ENCODE assay signal across 8 mouse cellular contexts in genomic region chr4:46664123-46665009, GRCm38 (mm10). TPM values are rescaled to one million over a fixed set of nuclear protein-coding genes. Genes with fewer than 3 reads are reported as not detected.
DNase-seq lines count a peak whose midpoint lies in the region; ATAC-seq and TF ChIP-seq lines count a peak whose summit lies in the region.

No protein-coding gene starts in this region.

- DNase-seq in MN1 (ENCODE audit: low spot score): peak; percentile 59
- DNase-seq in adrenal gland, postnatal 10 days: peak; percentile 83
- DNase-seq in forebrain, postnatal 0 days: no peak
- peak; percentile 69 for DNase-seq in stomach, postnatal 0 days (ENCODE audit: low spot score)
- no peak for DNase-seq in cerebellum, postnatal 36 days

- H3K27me3 ChIP-seq in forebrain, postnatal 0 days (ENCODE audit: insufficient read depth, low read length): no peaks in the 10 kb centered on the region
- 0 out of 2 replicates have a peak, but pooled peaks cover 4% of the 10 kb centered on the region for H3K27me3 ChIP-seq in limb, embryonic 15.5 days
- H3K27me3 ChIP-seq in midbrain, embryonic 12.5 days: peaks cover 6% of the 10 kb centered on the region
- no peaks in the 10 kb centered on the region for H3K27me3 ChIP-seq in stomach, postnatal 0 days (ENCODE audit: control insufficient read depth, insufficient read depth, low read length)

- no peaks in the 10 kb centered on the region for H3K9me3 ChIP-seq in forebrain, postnatal 0 days (ENCODE audit: low read length)
- no peaks in the 10 kb centered on the region for H3K9me3 ChIP-seq in limb, embryonic 15.5 days
- 0 out of 2 replicates have a peak, but pooled peaks cover 3% of the 10 kb centered on the region for H3K9me3 ChIP-seq in midbrain, embryonic 12.5 days
- no peaks in the 10 kb centered on the region for H3K9me3 ChIP-seq in stomach, postnatal 0 days (ENCODE audit: control insufficient read depth, low read length)

- H3K27ac ChIP-seq in forebrain, postnatal 0 days (ENCODE audit: low read depth, low read length): no peak overlapping the region
- peak overlapping the region; percentile 78 for H3K27ac ChIP-seq in limb, embryonic 15.5 days
- H3K27ac ChIP-seq in midbrain, embryonic 12.5 days (replicated peaks): peak overlapping the region; percentile 89
- H3K27ac ChIP-seq in stomach, postnatal 0 days (replicated peaks): peak overlapping the region; percentile 65; the same call in 1 of the 2 replicates

- no peaks in the 10 kb centered on the region for H3K4me1 ChIP-seq in forebrain, postnatal 0 days (ENCODE audit: insufficient read depth)
- peaks cover 16% of the 10 kb centered on the region for H3K4me1 ChIP-seq in limb, embryonic 15.5 days
- peaks cover 24% of the 10 kb centered on the region for H3K4me1 ChIP-seq in midbrain, embryonic 12.5 days
- no peaks in the 10 kb centered on the region for H3K4me1 ChIP-seq in stomach, postnatal 0 days (replicated peaks; ENCODE audit: control insufficient read depth, insufficient read depth)

- 10% methylated on average over 33 of the region's 34 CpGs for WGBS in forebrain, postnatal 0 days
- 3% methylated on average over 34 of the region's 34 CpGs for WGBS in limb, embryonic 15.5 days
- WGBS in midbrain, embryonic 12.5 days: 4% methylated on average over 34 of the region's 34 CpGs
- WGBS in stomach, postnatal 0 days: 6% methylated on average over 34 of the region's 34 CpGs

- no peak for TF ChIP-seq CTCF in forebrain, postnatal 0 days (IDR thresholded peaks at IDR 0.05; ENCODE audit: low read depth)
- TF ChIP-seq CTCF in stomach, postnatal 0 days (IDR thresholded peaks at IDR 0.05; ENCODE audit: low read depth): no peak

- H3K4me3 ChIP-seq in forebrain, postnatal 0 days (ENCODE audit: low read depth, low read length): no peak overlapping the region
- H3K4me3 ChIP-seq in limb, embryonic 15.5 days: peak overlapping the region; percentile 44
- H3K4me3 ChIP-seq in midbrain, embryonic 12.5 days: peak overlapping the region; percentile 40
- H3K4me3 ChIP-seq in stomach, postnatal 0 days (ENCODE audit: low read depth, low read length): peak overlapping the region; percentile 39

- H3K36me3 ChIP-seq in forebrain, postnatal 0 days (ENCODE audit: insufficient read depth): peaks cover 29% of the 10 kb centered on the region
- H3K36me3 ChIP-seq in limb, embryonic 15.5 days: no peaks in the 10 kb centered on the region
- no peaks in the 10 kb centered on the region for H3K36me3 ChIP-seq in midbrain, embryonic 12.5 days
- H3K36me3 ChIP-seq in stomach, postnatal 0 days (ENCODE audit: control insufficient read depth, insufficient read depth, low read length): no peaks in the 10 kb centered on the region

- peak overlapping the region; percentile 37 for H3K9ac ChIP-seq in forebrain, postnatal 0 days
- H3K9ac ChIP-seq in limb, embryonic 15.5 days: peak overlapping the region; percentile 55
- peak overlapping the region; percentile 67 for H3K9ac ChIP-seq in midbrain, embryonic 12.5 days (replicated peaks)
- H3K9ac ChIP-seq in stomach, postnatal 0 days (ENCODE audit: low read length): peak overlapping the region; percentile 67

- no peak for TF ChIP-seq EP300 in stomach, postnatal 0 days (optimal IDR thresholded peaks at IDR 0.05)

- H3K4me2 ChIP-seq in forebrain, postnatal 0 days (ENCODE audit: low read depth): peak overlapping the region; percentile 24; the same call in 1 of the 2 replicates
- H3K4me2 ChIP-seq in limb, embryonic 15.5 days: peak overlapping the region; percentile 81
- H3K4me2 ChIP-seq in midbrain, embryonic 12.5 days (replicated peaks): peak overlapping the region; percentile 62
- H3K4me2 ChIP-seq in stomach, postnatal 0 days (replicated peaks; ENCODE audit: low read depth): peak overlapping the region; percentile 70

- ATAC-seq in forebrain, postnatal 0 days: peak; percentile 71
- ATAC-seq in hematopoietic stem cell, adult 5-6 weeks (replicated peaks in 1 of 2; ENCODE audit: insufficient read depth in 1 of 2, low FRiP score in 2 of 2, low TSS enrichment in 1 of 2, low read depth in 1 of 2, poor library complexity in 2 of 2, severe bottlenecking in 2 of 2): peak; percentile 47 to 60
- ATAC-seq in limb, embryonic 15.5 days (ENCODE audit: insufficient number of reproducible peaks, low FRiP score, low TSS enrichment, low read depth): peak; percentile 81
- peak; percentile 91 for ATAC-seq in midbrain, embryonic 12.5 days (ENCODE audit: low FRiP score, low read depth)
- ATAC-seq in stomach, postnatal 0 days (ENCODE audit: low FRiP score, low TSS enrichment): peak; percentile 83

RNA-seq across cellular contexts. Expression of gene Tbc1d2, which starts 14.4 kb away (rescaled TPM):
- 1 to 10 TPM; 2.2 to 3.7 TPM for total RNA-seq in adrenal gland, postnatal 10 days (2021)
- total RNA-seq in forebrain, postnatal 0 days (2014; rRNA removed): 0.77 and 1.5 TPM in 2 replicates
- 0.47 and 0.67 TPM in 2 replicates for polyA plus RNA-seq in forebrain, postnatal 0 days (2015; fragmentation: Nextera tagmentation; extraction: Ambion mirVana)
- 1.8 and 4.7 TPM in 2 replicates for total RNA-seq in hematopoietic stem cell, adult 5-6 weeks (2017)
- 1.8 and 2.5 TPM in 2 replicates for polyA plus RNA-seq in limb, embryonic 15.5 days (2015; fragmentation: Nextera tagmentation; extraction: Ambion mirVana)
- polyA plus RNA-seq in midbrain, embryonic 12.5 days (2016; fragmentation: Nextera tagmentation; extraction: Ambion mirVana): 0.75 and 0.84 TPM in 2 replicates
- polyA plus RNA-seq in stomach, postnatal 0 days (2015; fragmentation: Nextera tagmentation; extraction: Ambion mirVana): 2.7 and 3.4 TPM in 2 replicates

Comparison
In these comparisons a context has a peak if more than half of its experiments do, and no peak if none do; other contexts are left out.
1. DNase-seq: peak in MN1 (single experiment), adrenal gland, postnatal 10 days (single experiment) and stomach, postnatal 0 days (single experiment); none in forebrain, postnatal 0 days (single experiment) and cerebellum, postnatal 36 days (0 of 2).
2. H3K4me2 ChIP-seq: peak in every context shown above with its lines; median percentile 81 in limb, embryonic 15.5 days; 70 in stomach, postnatal 0 days; 62 in midbrain, embryonic 12.5 days; 24 in forebrain, postnatal 0 days.
3. Peak in every context shown above with its lines, with median percentiles within 50 percentile points of each other: ATAC-seq and H3K9ac ChIP-seq.